9 mouse cellular contexts compared by ENCODE assay signal in the genomic region with DNA sequence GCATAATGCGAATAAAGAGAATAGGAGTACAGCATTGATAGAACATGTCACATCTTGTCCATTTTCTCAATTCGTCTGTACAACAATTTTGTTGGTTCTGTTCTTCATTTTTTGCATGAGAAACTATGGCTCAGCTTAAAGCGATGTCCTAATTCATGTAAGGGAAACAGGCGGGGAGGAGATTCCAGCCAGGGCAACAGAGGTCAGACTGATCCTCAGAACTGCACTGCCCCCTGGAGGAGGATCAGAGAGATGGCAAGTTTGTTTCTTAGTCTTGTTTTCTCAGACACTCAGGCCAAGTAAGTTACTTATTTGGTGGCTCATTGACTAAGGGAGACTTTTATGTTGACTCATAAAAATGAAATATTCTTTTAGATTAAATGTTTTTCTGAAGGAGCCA.
DNase-seq lines count a peak whose midpoint lies in the region; ATAC-seq lines count a peak whose summit lies in the region.
"Had no signal": no experiment of that assay in that cellular context is flagged by ENCODE, and none has a peak within 500 bp of the region (broad histone marks: within the 10 kb centered on the region; RNA-seq: fewer than 3 reads in every experiment).

No protein-coding gene starts in this region.

- H3K4me3 ChIP-seq in liver, embryonic 12.5 days = no peak overlapping the region
- H3K4me3 ChIP-seq in liver, embryonic 13.5 days (replicated peaks) = no peak overlapping the region
- H3K4me3 ChIP-seq: heart, embryonic 13.5 days had no signal

- no peaks in the 10 kb centered on the region for H3K9me3 ChIP-seq in liver, embryonic 12.5 days (replicated peaks)
- no peaks in the 10 kb centered on the region for H3K9me3 ChIP-seq in liver, embryonic 13.5 days (replicated peaks)
- H3K9me3 ChIP-seq: heart, embryonic 13.5 days had no signal

- H3K36me3 ChIP-seq in liver, embryonic 12.5 days = no peaks in the 10 kb centered on the region
- H3K36me3 ChIP-seq in liver, embryonic 13.5 days = no peaks in the 10 kb centered on the region
- H3K36me3 ChIP-seq: heart, embryonic 13.5 days had no signal

- H3K4me1 ChIP-seq in liver, embryonic 12.5 days = no peaks in the 10 kb centered on the region
- peaks cover 3% of the 10 kb centered on the region for H3K4me1 ChIP-seq in liver, embryonic 13.5 days (replicated peaks)

- no peak overlapping the region for H3K9ac ChIP-seq in liver, embryonic 12.5 days
- no peak overlapping the region for H3K9ac ChIP-seq in liver, embryonic 13.5 days
- H3K9ac ChIP-seq: heart, embryonic 13.5 days had no signal

- WGBS in liver, embryonic 12.5 days (ENCODE audit: insufficient replicate concordance) = 39% methylated on average over 4 of the region's 4 CpGs
- WGBS in liver, embryonic 13.5 days (ENCODE audit: insufficient replicate concordance) = 32% methylated on average over 4 of the region's 4 CpGs

- ATAC-seq in liver, embryonic 12.5 days = no peak
- no peak for ATAC-seq in liver, embryonic 13.5 days (ENCODE audit: low read depth)

- no peak overlapping the region for H3K27ac ChIP-seq in liver, embryonic 12.5 days
- H3K27ac ChIP-seq in liver, embryonic 13.5 days = no peak overlapping the region
- H3K27ac ChIP-seq: heart, embryonic 13.5 days had no signal

- H3K27me3 ChIP-seq in liver, embryonic 12.5 days (replicated peaks) = no peaks in the 10 kb centered on the region
- no peaks in the 10 kb centered on the region for H3K27me3 ChIP-seq in liver, embryonic 13.5 days
- H3K27me3 ChIP-seq: heart, embryonic 13.5 days had no signal

- no peak overlapping the region for H3K4me2 ChIP-seq in liver, embryonic 12.5 days
- no peak overlapping the region for H3K4me2 ChIP-seq in liver, embryonic 13.5 days
- H3K4me2 ChIP-seq: heart, embryonic 13.5 days had no signal

- DNase-seq in liver = peak; percentile 37
- peak; percentile 48 for DNase-seq in NIH3T3 (ENCODE audit: low read depth)
- peak; percentile 62 for DNase-seq in embryo, embryonic 11 days
- peak; percentile 9 for DNase-seq in liver, embryonic 13.5 days
- DNase-seq in thymus, postnatal 14 days = peak; percentile 49
- no peak for DNase-seq in cerebellum, adult 18-20 months
- no peak for DNase-seq in left cerebral cortex, adult 8-10 months (ENCODE audit: low spot score in 2 of 2)

Comparison
In these comparisons a context has a peak if more than half of its experiments do, and no peak if none do; other contexts are left out.
1. DNase-seq: peak in liver (single experiment), NIH3T3 (single experiment), embryo, embryonic 11 days (single experiment), liver, embryonic 13.5 days (single experiment) and thymus, postnatal 14 days (single experiment); none in cerebellum, adult 18-20 months (0 of 2) and left cerebral cortex, adult 8-10 months (0 of 2).